Comparison of ENCODE assay signal across 20 mouse cellular contexts in the genomic region with DNA sequence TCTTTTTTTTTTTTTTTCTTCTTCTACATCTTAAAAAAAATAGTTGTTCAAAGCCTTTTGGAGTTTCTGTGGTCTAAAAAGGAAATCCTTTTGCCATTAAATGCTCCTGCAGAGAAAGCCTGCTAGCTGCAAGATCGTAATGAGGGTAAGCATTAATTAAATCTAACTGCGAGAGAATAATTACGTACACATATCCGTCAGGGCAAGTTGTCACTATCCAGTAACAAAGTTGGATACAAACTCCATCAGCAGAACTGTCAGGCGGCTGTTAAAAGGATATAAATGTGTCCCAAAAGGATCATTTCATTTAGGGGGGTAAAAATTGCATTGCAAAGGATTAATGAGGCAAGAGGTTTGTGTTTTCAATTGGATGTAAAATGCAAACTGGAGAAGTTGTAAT.
DNase-seq lines count a peak whose midpoint lies in the region; ATAC-seq lines count a peak whose summit lies in the region.
"Had no signal": no experiment of that assay in that cellular context is flagged by ENCODE, and none has a peak within 500 bp of the region (broad histone marks: within the 10 kb centered on the region; RNA-seq: fewer than 3 reads in every experiment).

No protein-coding gene starts in this region.

- peak; percentile 43; the same call in 1 of the 2 replicates for ATAC-seq in hindbrain, embryonic 14.5 days (ENCODE audit: low FRiP score)
- ATAC-seq in hindbrain, embryonic 13.5 days (ENCODE audit: low FRiP score) = no peak
- peak; percentile 66; the same call in 1 of the 2 replicates for ATAC-seq in neural tube, embryonic 12.5 days (ENCODE audit: low FRiP score, low read depth)
- ATAC-seq: CD4-positive, CD25-positive, alpha-beta regulatory T cell, adult 4 months had no signal

- no peak overlapping the region for H3K27ac ChIP-seq in hindbrain, embryonic 14.5 days
- no peak overlapping the region for H3K27ac ChIP-seq in hindbrain, embryonic 13.5 days
- H3K27ac ChIP-seq in neural tube, embryonic 12.5 days = no peak overlapping the region
- H3K27ac ChIP-seq: embryonic facial prominence, embryonic 13.5 days; gastrocnemius, adult 2 months; heart, embryonic 13.5 days had no signal

- H3K36me3 ChIP-seq in hindbrain, embryonic 14.5 days (replicated peaks; ENCODE audit: control insufficient read depth, insufficient read depth) = no peaks in the 10 kb centered on the region
- H3K36me3 ChIP-seq in hindbrain, embryonic 13.5 days = no peaks in the 10 kb centered on the region
- H3K36me3 ChIP-seq in neural tube, embryonic 12.5 days = no peaks in the 10 kb centered on the region
- H3K36me3 ChIP-seq: embryonic facial prominence, embryonic 13.5 days; G1E; heart, embryonic 13.5 days had no signal

- H3K9me3 ChIP-seq in hindbrain, embryonic 14.5 days (ENCODE audit: control insufficient read depth, low read length) = no peaks in the 10 kb centered on the region
- no peaks in the 10 kb centered on the region for H3K9me3 ChIP-seq in hindbrain, embryonic 13.5 days
- H3K9me3 ChIP-seq in neural tube, embryonic 12.5 days = no peaks in the 10 kb centered on the region
- H3K9me3 ChIP-seq: embryonic facial prominence, embryonic 13.5 days; G1E; heart, embryonic 13.5 days had no signal

- H3K27me3 ChIP-seq in hindbrain, embryonic 14.5 days (ENCODE audit: control insufficient read depth, insufficient read depth, low read length) = no peaks in the 10 kb centered on the region
- no peaks in the 10 kb centered on the region for H3K27me3 ChIP-seq in hindbrain, embryonic 13.5 days
- no peaks in the 10 kb centered on the region for H3K27me3 ChIP-seq in neural tube, embryonic 12.5 days (replicated peaks)
- H3K27me3 ChIP-seq: embryonic facial prominence, embryonic 13.5 days; heart, embryonic 13.5 days had no signal

- no peak overlapping the region for H3K4me3 ChIP-seq in hindbrain, embryonic 14.5 days (replicated peaks; ENCODE audit: low read length)
- H3K4me3 ChIP-seq in hindbrain, embryonic 13.5 days = no peak overlapping the region
- no peak overlapping the region for H3K4me3 ChIP-seq in neural tube, embryonic 12.5 days
- H3K4me3 ChIP-seq: embryonic facial prominence, embryonic 13.5 days; gastrocnemius, adult 2 months; heart, embryonic 13.5 days had no signal

- H3K4me1 ChIP-seq in hindbrain, embryonic 14.5 days (replicated peaks; ENCODE audit: control insufficient read depth, insufficient read depth, low read length) = 0 out of 2 replicates have a peak, but pooled peaks cover 5% of the 10 kb centered on the region
- peaks cover 2% of the 10 kb centered on the region; the same call in 1 of the 2 replicates for H3K4me1 ChIP-seq in hindbrain, embryonic 13.5 days (replicated peaks)
- no peaks in the 10 kb centered on the region for H3K4me1 ChIP-seq in neural tube, embryonic 12.5 days
- H3K4me1 ChIP-seq: embryonic facial prominence, embryonic 13.5 days had no signal

- 50% methylated on average over 5 of the region's 5 CpGs for WGBS in hindbrain, embryonic 14.5 days
- WGBS in hindbrain, embryonic 13.5 days = 46% methylated on average over 5 of the region's 5 CpGs
- WGBS in neural tube, embryonic 12.5 days = 47% methylated on average over 5 of the region's 5 CpGs

- H3K9ac ChIP-seq in hindbrain, embryonic 14.5 days = no peak overlapping the region
- no peak overlapping the region for H3K9ac ChIP-seq in hindbrain, embryonic 13.5 days
- H3K9ac ChIP-seq in neural tube, embryonic 12.5 days = no peak overlapping the region
- H3K9ac ChIP-seq: embryonic facial prominence, embryonic 13.5 days; heart, embryonic 13.5 days had no signal

- no peak overlapping the region for H3K4me2 ChIP-seq in hindbrain, embryonic 14.5 days (replicated peaks)
- no peak overlapping the region for H3K4me2 ChIP-seq in hindbrain, embryonic 13.5 days
- no peak overlapping the region for H3K4me2 ChIP-seq in neural tube, embryonic 12.5 days (replicated peaks)
- H3K4me2 ChIP-seq: embryonic facial prominence, embryonic 13.5 days; heart, embryonic 13.5 days had no signal

- DNase-seq in embryo, embryonic 10.5 days (ENCODE audit: low spot score) = peak; percentile 2
- no peak for DNase-seq in embryo, embryonic 11 days
- DNase-seq in hindbrain, embryonic 14.5 days (ENCODE audit: low spot score) = peak; percentile 35
- no peak for DNase-seq in neural tube, embryonic 10.5 days (ENCODE audit: extremely low spot score, low spot score)
- DNase-seq in kidney, adult 9 months = no peak
- DNase-seq: adrenal gland, adult 8-10 months; adrenal gland, postnatal 36 days; B cell, adult 2 months; cerebellum, adult 11 months; cerebellum, adult 8-10 months; cerebellum, postnatal 14 days; gastrocnemius, adult 2 months; gastrocnemius, postnatal 25 days; heart, postnatal 36 days had no signal

Comparison
In these comparisons a context has a peak if more than half of its experiments do, and no peak if none do; other contexts are left out.
1. DNase-seq: peak in embryo, embryonic 10.5 days (single experiment) and hindbrain, embryonic 14.5 days (single experiment); none in embryo, embryonic 11 days (single experiment), neural tube, embryonic 10.5 days (single experiment) and kidney, adult 9 months (single experiment).